Mouse (Mus musculus) thymus, adult 18-20 months (tissue): ENCODE measurements around the gene Spata20.

Experiments used
- DNase-seq, 2 experiments: peaks; one replicate each; pipeline ENCODE4 v3.0.0; 2022; ENCODE audit warnings: mixed read lengths in 2 of 2

Gene Spata20

DNA sequence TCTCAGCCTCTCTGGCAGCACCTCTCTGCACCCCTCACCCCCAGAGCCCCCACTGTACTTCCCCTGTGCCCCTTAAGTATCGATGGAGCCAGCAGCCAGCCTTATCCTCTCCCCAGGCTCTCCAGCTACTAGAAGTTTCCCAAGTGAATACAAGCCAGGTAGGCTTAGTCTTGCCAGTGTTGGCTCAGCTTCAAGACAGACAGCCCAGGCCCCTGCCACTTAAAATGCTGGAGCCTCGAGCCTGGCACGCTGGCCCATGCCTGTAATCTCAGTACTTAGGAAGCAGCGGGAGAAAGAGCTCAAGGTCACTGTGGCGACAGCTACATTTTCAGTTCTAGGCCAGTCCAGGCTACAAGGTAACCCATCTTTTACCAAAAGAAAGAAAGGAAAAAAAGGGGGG is 36.1 kb downstream of the Spata20 start:
- DNase-seq, result no peak

GRCm38 (mm10) chr11:94449239-94449638 is 36.7 kb downstream of the Spata20 start:
- no peak for DNase-seq

GRCm38 (mm10) chr11:94447017-94447416 is 39.0 kb downstream of the Spata20 start:
- DNase-seq, result no peak

DNA sequence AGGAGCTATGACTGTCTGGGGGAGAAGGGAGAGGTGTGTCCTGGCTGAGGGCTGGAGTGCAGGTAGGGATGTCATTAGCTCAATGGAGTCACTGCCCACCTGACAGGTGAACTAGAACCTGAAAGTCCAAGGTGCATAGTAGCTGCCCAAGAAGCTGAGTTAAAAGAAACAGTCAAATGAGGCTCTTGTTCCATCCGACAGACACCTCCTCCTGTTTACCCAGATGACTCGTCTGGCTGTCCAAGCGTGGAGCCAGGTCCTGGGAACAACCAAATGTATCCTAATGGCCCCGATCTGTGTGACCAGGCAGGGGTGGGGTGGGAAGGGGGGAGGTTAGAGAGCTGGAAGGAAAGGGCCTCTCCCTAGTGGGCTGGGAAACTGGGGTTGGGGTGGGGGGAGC is 40.7 kb downstream of the Spata20 start:
- DNase-seq, result no peak

DNA sequence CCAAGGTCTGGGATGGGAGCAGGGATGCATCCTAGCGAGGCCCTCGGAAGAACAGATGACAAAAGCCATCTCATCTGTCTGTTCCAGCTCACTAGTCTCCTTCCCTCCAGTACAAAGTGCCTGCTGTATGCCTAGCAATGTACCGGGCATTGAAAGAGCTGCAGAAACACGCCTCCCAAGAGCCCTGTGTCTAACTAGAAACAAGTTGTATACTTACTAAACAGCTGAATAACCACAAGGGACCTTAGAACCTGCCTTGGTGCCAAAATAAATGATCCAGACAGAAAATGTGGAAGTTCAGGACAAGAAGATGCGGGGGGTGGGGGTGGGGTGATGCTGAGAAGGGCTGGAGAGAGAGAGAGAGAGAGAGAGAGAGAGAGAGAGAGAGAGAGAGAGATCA is 41.1 kb downstream of the Spata20 start:
- DNase-seq, result no peak

- DNase-seq, result no peak
Observed at GRCm38 (mm10) chr11:94441752-94442151, 44.2 kb downstream of the Spata20 start.

DNA sequence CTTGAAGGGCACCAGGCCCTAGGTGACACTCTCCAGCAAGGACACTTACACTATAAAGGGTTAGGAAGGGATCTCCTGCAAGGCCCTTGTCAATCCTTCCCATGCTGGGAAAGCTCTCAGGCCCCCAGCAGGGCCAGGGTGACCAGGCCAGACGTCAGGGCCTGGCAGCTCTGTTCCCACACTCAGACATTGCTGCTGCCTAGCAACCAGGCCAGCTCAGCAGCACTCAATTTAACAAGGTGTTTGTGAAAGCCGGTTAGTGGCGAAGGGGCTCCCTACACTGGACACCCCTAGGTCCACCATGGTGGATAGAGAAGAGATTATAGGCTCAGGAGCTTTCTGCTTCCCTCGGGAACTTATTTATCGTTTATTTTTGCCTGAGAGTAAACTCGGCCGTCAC is 44.9 kb downstream of the Spata20 start:
- DNase-seq, result no peak

DNA sequence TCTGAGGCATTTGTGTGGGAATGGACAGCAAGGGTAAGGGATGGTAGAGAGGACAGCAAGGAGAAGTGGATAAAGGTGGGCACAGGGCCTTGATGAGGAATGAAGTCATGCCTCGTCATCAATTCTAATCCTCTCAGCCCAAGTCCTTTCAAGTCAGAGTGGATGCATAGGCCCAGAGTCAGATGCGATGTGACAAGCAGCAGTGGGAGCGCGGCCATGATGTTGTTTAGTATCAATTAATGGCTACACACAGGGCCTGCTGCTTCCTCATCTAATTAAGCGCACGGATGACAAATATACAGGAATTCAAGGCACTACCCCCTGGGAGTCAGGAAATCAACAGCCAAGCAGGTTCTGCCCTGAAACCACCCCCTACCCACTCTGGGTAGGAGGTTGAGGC is 45.6 kb downstream of the Spata20 start:
- DNase-seq, result no peak

DNA sequence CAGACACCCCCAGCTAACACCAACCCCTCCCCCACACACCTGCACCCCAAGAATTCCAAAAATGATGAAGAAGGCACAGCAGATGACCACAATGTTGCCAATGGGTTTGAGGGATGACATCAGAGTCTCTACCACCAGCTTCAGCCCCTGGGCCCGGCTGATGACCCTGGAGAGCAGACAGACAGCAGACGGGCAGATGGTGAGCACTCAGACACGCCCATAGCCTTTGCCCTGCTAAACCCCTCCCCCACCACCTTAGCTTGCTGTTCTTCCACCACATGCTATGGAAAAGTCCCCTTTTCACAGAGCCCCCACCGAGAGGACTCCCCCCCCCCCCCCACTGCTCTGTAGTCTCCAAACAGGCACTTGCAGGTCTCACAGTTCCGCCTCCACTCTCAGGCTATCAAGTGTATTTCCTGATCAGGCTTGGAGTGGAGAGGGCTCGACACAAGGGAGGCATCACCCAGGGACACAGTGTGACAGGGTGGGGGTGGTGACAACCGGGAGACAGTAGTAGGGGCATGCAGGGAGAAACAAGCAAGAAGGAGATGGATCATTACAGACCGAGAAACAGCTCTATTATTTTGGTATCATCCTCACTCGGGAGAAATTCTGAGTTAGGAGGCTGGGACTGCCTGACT is 56.8 kb downstream of the Spata20 start:
- DNase-seq, result no peak
